Mouse (Mus musculus) lung, postnatal 0 days (tissue): ENCODE measurements at regions not wholly inside any gene's neighbourhood (a gene's known extent, or its start where the extent isn't known, plus 50 kb on each side); places are given as distances from the start of the nearest gene placed in this dataset.

Source experiments
- CTCF ChIP-seq: IDR thresholded peaks from 2 replicates; pipeline ENCODE4 v1.5.1; 2016; ENCODE audit warnings: antibody characterized with exemption, mild to moderate bottlenecking
- EP300 ChIP-seq: IDR thresholded peaks from 2 replicates; pipeline ENCODE4 v1.6.1; 2016; ENCODE audit warnings: antibody characterized with exemption, mild to moderate bottlenecking, control low read depth

- TF ChIP-seq CTCF (no peak), EP300 (no peak)
Measured at GRCm38 (mm10) chr19:14656022-14656388, 58.2 kb upstream of the Tle4 start.
